Mouse (Mus musculus): ENCODE results near the gene Slc30a5. TPM values are rescaled to one million over a fixed set of nuclear protein-coding genes. Genes with fewer than 3 reads are reported as not detected.
A peak's percentile ranks its signal among the peaks of the same experiment; 100 is the strongest.

Slc30a5 gene
- total and polyA plus RNA-seq, 3 experiments = 57.4 to 58.3 TPM; not detected in 1

DNA sequence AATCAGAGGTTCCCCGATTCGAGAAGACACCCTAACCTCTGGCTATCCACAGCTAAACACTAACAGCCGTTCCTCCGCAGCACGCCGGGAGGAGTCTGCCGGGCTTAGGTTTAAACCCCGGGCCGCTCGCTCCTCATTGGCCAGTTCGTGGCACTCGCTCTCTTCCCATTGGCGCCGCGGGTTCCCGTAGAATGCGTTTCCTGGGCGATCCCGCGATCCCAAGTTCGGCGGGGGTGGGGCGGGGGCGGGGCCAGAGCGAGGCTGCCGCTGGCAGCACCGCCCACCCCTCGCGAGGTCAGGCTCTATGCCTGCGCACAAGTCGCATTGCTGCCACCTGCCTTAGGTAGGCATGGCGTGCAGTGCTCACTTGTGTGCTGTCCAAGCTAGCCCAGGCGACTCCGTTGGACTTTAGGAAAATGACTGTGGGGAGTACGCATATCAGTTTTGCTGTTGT, 46.8 kb downstream of the Slc30a5 start, which contains the start of gene Ccnb1:
TSS of gene Ccnb1 (minus strand) at position 157 of the 454 bp plus-strand sequence.
- Histone ChIP-seq H3K9me3 (replicated peaks; ENCODE audit: insufficient read depth, low read length) (no peaks in the 10 kb centered on the region), H3K4me1 (ENCODE audit: control insufficient read depth in 1 of 2, insufficient read depth in 2 of 2, low read length in 2 of 2) (peaks cover 8 to 18% of the 10 kb centered on the region in 2 experiments), H3K9ac (ENCODE audit: control insufficient read depth, low read depth, low read length, poor library complexity, severe bottlenecking) (peak within 1 kb of the TSS; percentile 90), H3K79me2 (ENCODE audit: control insufficient read depth, insufficient read depth, low read length, poor library complexity) (peaks cover 27% of the 10 kb centered on the region), H3K27me3 (ENCODE audit: control insufficient read depth in 1 of 2, insufficient read depth in 2 of 2, low read length in 2 of 2) (no peaks in the 10 kb centered on the region), H3K27ac (ENCODE audit: control insufficient read depth, low read depth, low read length) (peak within 1 kb of the TSS; percentile 84), H3K4me3 (ENCODE audit: control insufficient read depth in 1 of 2, insufficient read depth in 1 of 2, low read depth in 2 of 2, low read length in 2 of 2) (peak within 1 kb of the TSS; percentile 94 to 98), H3K36me3 (ENCODE audit: control insufficient read depth in 1 of 2, insufficient read depth in 2 of 2, low read length in 2 of 2) (peaks cover 31 to 34% of the 10 kb centered on the region in 2 experiments)
- DNase-seq (ENCODE audit: low read depth, low spot score) = peak; percentile 98
- peak; percentile 66 for TF ChIP-seq HCFC1 (IDR thresholded peaks at IDR 0.05; ENCODE audit: low read depth, low read length)
- peak; percentile 61; the same call in 1 of the 2 replicates for TF ChIP-seq TBP (IDR thresholded peaks at IDR 0.05; ENCODE audit: low read depth, low read length)
- no peak for TF ChIP-seq ELF1 (IDR thresholded peaks at IDR 0.05; ENCODE audit: low read depth, low read length)
- peak; percentile 85; the same call in 1 of the 2 replicates for TF ChIP-seq POLR2AphosphoS5 (IDR thresholded peaks at IDR 0.05; ENCODE audit: borderline replicate concordance, low read depth, low read length)
- TF ChIP-seq ZMIZ1 (IDR thresholded peaks at IDR 0.05; ENCODE audit: low read depth, low read length) = peak; percentile 92
- peak; percentile 57; the same call in 1 of the 2 replicates for TF ChIP-seq TCF12 (IDR thresholded peaks at IDR 0.05; ENCODE audit: low read depth, low read length)
- peak; percentile 84 for TF ChIP-seq SIN3A (IDR thresholded peaks at IDR 0.05; ENCODE audit: low read length)
- TF ChIP-seq CTCF (IDR thresholded peaks at IDR 0.05 in 2 of 3, conservative IDR thresholded peaks at IDR 0.05 in 1 of 3; ENCODE audit: control insufficient read depth in 1 of 3, insufficient read depth in 1 of 3, low read depth in 2 of 3, low read length in 3 of 3, poor library complexity in 1 of 3, severe bottlenecking in 1 of 3) = peak in 2 of 3 experiments; percentile 13 to 25; a peak in 3 of 6 replicates
- TF ChIP-seq MAFK (IDR thresholded peaks at IDR 0.05; ENCODE audit: borderline replicate concordance, low read depth, low read length) = no peak
- TF ChIP-seq NRF1 (IDR thresholded peaks at IDR 0.05; ENCODE audit: insufficient read depth, low read depth, low read length, poor library complexity, severe bottlenecking) = peak; percentile 63
- TF ChIP-seq POLR2AphosphoS2 (IDR thresholded peaks at IDR 0.05; ENCODE audit: low read length) = peak; percentile 73; the same call in 1 of the 2 replicates
- TF ChIP-seq POLR2A (IDR thresholded peaks at IDR 0.05; ENCODE audit: control insufficient read depth in 1 of 2, insufficient read depth in 1 of 2, low read depth in 1 of 2, low read length in 2 of 2, poor library complexity in 1 of 2) = peak; percentile 99
- TF ChIP-seq SMC3 (IDR thresholded peaks at IDR 0.05; ENCODE audit: low read depth, low read length) = peak; percentile 31
- peak; percentile 88 for TF ChIP-seq MYC (IDR thresholded peaks at IDR 0.05; ENCODE audit: low read depth, low read length)
- TF ChIP-seq EP300 (IDR thresholded peaks at IDR 0.05; ENCODE audit: low read depth in 1 of 2, low read length in 2 of 2) = peak in 1 of 2 experiments; percentile 20; a peak in 1 of 4 replicates
- peak; percentile 69 for TF ChIP-seq MAX (IDR thresholded peaks at IDR 0.05; ENCODE audit: low read length)
- peak; percentile 42; the same call in 1 of the 2 replicates for TF ChIP-seq ETS1 (IDR thresholded peaks at IDR 0.05; ENCODE audit: low read depth, low read length)
- TF ChIP-seq GATA1 (IDR thresholded peaks at IDR 0.05; ENCODE audit: low read depth, low read length) = no peak
- TF ChIP-seq ZC3H11A (IDR thresholded peaks at IDR 0.05; ENCODE audit: low read depth, low read length) = no peak
- no peak for TF ChIP-seq ZKSCAN1 (IDR thresholded peaks at IDR 0.05; ENCODE audit: low read depth, low read length)
- peak; percentile 95 for TF ChIP-seq NELFE (IDR thresholded peaks at IDR 0.05; ENCODE audit: low read depth, low read length)
- no peak for TF ChIP-seq BHLHE40 (IDR thresholded peaks at IDR 0.05; ENCODE audit: borderline replicate concordance, low read depth, low read length)
- TF ChIP-seq MYB (IDR thresholded peaks at IDR 0.05; ENCODE audit: low read depth, low read length) = no peak
- no peak for TF ChIP-seq E2F4 (IDR thresholded peaks at IDR 0.05; ENCODE audit: borderline replicate concordance, low read depth, low read length)
- no peak for TF ChIP-seq USF1 (IDR thresholded peaks at IDR 0.05; ENCODE audit: low read depth, low read length)
- no peak for TF ChIP-seq UBTF (IDR thresholded peaks at IDR 0.05; ENCODE audit: borderline replicate concordance, insufficient read depth, low read depth, low read length)
- TF ChIP-seq USF2 (IDR thresholded peaks at IDR 0.05; ENCODE audit: borderline replicate concordance in 1 of 2, insufficient read depth in 1 of 2, low read depth in 1 of 2, low read length in 2 of 2) = no peak
- TF ChIP-seq MEF2A (IDR thresholded peaks at IDR 0.05; ENCODE audit: extremely low read depth, insufficient replicate concordance, low read depth, low read length, poor library complexity, severe bottlenecking) = no peak
- no peak; the same call in 1 of the 2 replicates for TF ChIP-seq KAT2A (conservative IDR thresholded peaks at IDR 0.05; ENCODE audit: low read depth, low read length)
- TF ChIP-seq RAD21 (IDR thresholded peaks at IDR 0.05; ENCODE audit: low read depth, low read length) = no peak
- TF ChIP-seq MXI1 (IDR thresholded peaks at IDR 0.05; ENCODE audit: low read depth, low read length) = no peak; the same call in none of the 2 replicates
- TF ChIP-seq GABPA (IDR thresholded peaks at IDR 0.05; ENCODE audit: low read depth, low read length) = no peak
- TF ChIP-seq MAZ (IDR thresholded peaks at IDR 0.05; ENCODE audit: low read depth, low read length) = peak; percentile 74
- peak; percentile 79 for TF ChIP-seq CHD2 (IDR thresholded peaks at IDR 0.05; ENCODE audit: low read length)
- no peak for TF ChIP-seq ZNF384 (IDR thresholded peaks at IDR 0.05; ENCODE audit: low read depth, low read length)
- TF ChIP-seq RCOR1 (IDR thresholded peaks at IDR 0.05; ENCODE audit: low read depth, low read length) = 0 out of 2 replicates have a peak, but pooled peaks have one; percentile 29
- TF ChIP-seq CHD1 (IDR thresholded peaks at IDR 0.05; ENCODE audit: low read depth, low read length) = no peak
